Mouse (Mus musculus) liver, adult 2 months (tissue): Measurements from ENCODE around the gene Ccdc148. TPM values are rescaled to one million over a fixed set of nuclear protein-coding genes. Genes with fewer than 3 reads are reported as not detected.

Source experiments
- DNase-seq: peaks from one replicate; pipeline ENCODE4 v3.0.0-alpha.2; 2011; ENCODE audit warnings: low read depth, low spot score; ENCODE audit errors: extremely low read depth
- H3K27ac ChIP-seq: fragments of 200-500 bp; replicated peaks from 2 replicates; pipeline ENCODE4 v1.5.1; 2012; ENCODE audit warnings: low read depth, mild to moderate bottlenecking, control low read depth, inconsistent platforms, low read length; ENCODE audit not compliant: insufficient read depth
- H3K27me3 ChIP-seq: fragments of 200-500 bp; 2 replicates; pipeline ENCODE4 v1.6.1; 2012; ENCODE audit warnings: mild to moderate bottlenecking, moderate library complexity, low read length, inconsistent platforms; ENCODE audit not compliant: control insufficient read depth, insufficient read depth
- H3K36me3 ChIP-seq: fragments of 200-500 bp; 2 replicates; pipeline ENCODE4 v1.6.1; 2012; ENCODE audit warnings: low read length, inconsistent platforms; ENCODE audit not compliant: control insufficient read depth, insufficient read depth
- H3K4me1 ChIP-seq: fragments of 200-500 bp; 2 replicates; pipeline ENCODE4 v1.6.1; 2011; ENCODE audit warnings: low read length; ENCODE audit not compliant: control insufficient read depth, insufficient read depth
- H3K4me3 ChIP-seq: fragments of 200-500 bp; 2 replicates; pipeline ENCODE4 v1.5.1; 2011; ENCODE audit warnings: low read depth, mild to moderate bottlenecking, control low read depth, low read length, moderate library complexity; ENCODE audit not compliant: insufficient read depth
- H3K79me2 ChIP-seq: fragments of 200-500 bp; 2 replicates; pipeline ENCODE4 v1.6.1; 2012; ENCODE audit warnings: inconsistent platforms, mild to moderate bottlenecking, low read length, moderate library complexity; ENCODE audit not compliant: control insufficient read depth, insufficient read depth
- H3K9ac ChIP-seq: fragments of 200-500 bp; 2 replicates; pipeline ENCODE4 v1.6.1; 2012; ENCODE audit warnings: low read depth, mild to moderate bottlenecking, control low read depth, inconsistent platforms, low read length
- CTCF ChIP-seq: fragments of 200-500 bp; IDR thresholded peaks from 2 replicates; pipeline ENCODE4 v1.5.1; 2011; ENCODE audit warnings: low read depth, low read length, control low read depth
- POLR2A ChIP-seq: fragments of 200-500 bp; IDR thresholded peaks from 2 replicates; pipeline ENCODE4 v1.6.1; 2011; ENCODE audit warnings: low read length, control low read depth; ENCODE audit not compliant: insufficient read depth; ENCODE audit errors: extremely low read depth
- WGBS: fragments of 180-500 bp; shearing (Covaris S2); methylation state at CpG from one replicate; pipeline ENCODE4 v1.1.7; 2018; 5-methylcytosine and 5-hydroxymethylcytosine counted together
- polyA plus RNA-seq: library from polyadenylated mRNA; depleted of rRNA; stranded (reverse); fragments of >200 nt; gene quantifications from 2 replicates; pipeline ENCODE4 v1.2.3, GENCODE M21; 2012
- total RNA-seq: library from RNA; depleted of rRNA; stranded (reverse); fragments of >200 nt; gene quantifications from 2 replicates; pipeline ENCODE4 v1.2.3, GENCODE M21; 2014

The Ccdc148 gene
- total and polyA plus RNA-seq, 2 experiments, result 0.05 to 0.92 TPM

DNA sequence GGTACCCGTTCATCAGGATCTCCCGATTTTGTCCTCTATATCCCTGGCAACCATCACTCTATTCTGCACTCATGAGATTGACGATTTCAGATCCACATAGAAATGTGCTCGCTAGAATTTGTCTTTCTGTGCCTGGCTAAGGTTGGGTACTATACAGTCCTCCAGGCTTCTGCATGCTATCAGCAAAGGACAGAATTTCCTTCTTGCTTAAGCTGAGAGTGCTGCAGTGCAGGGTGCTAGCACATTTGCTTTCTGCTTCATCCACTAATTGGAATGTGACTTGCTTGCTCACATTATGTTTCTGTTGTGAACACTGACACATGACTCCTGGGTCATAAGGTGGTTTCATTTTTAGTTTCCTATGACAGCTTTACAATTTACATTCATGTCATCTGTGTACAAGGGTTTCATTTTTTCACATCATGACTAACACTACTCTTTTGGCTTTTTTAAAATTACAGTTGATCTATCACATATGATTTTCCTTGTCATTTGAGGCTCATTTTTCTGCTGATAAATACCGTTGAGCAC is 104.8 kb downstream of the Ccdc148 start:
- H3K4me1 ChIP-seq, result no peaks in the 10 kb centered on the region
- H3K27ac ChIP-seq, result no peak overlapping the region
- H3K79me2 ChIP-seq, result no peaks in the 10 kb centered on the region
- H3K27me3 ChIP-seq, result no peaks in the 10 kb centered on the region
- TF ChIP-seq POLR2A (no peak), CTCF (no peak)
- no peak overlapping the region for H3K4me3 ChIP-seq
- H3K36me3 ChIP-seq, result no peaks in the 10 kb centered on the region
- no peak overlapping the region for H3K9ac ChIP-seq
- WGBS, result 80% methylated on average over 5 of the region's 5 CpGs
- no peak for DNase-seq

DNA sequence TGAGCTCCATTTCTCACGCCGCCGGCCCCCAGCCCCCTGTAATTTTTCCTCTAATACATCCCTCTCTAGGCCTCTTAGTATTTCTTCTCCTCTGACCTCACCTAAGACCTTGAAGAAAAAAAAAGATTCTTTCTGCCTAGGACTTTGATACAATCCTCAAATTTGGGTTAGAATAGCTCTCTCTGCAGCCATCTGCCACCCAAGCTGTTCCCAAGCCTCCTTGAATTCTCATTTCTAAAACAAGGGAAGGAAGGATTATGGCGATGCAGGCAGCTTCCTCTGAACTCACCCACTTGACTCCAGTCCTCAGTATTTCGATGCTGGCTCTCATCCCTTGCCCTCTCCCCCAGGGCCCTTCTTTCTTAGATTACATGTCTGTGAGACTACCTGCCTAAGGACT is 106.1 kb downstream of the Ccdc148 start:
- no peak for TF ChIP-seq CTCF
- no peak for TF ChIP-seq POLR2A
- Histone ChIP-seq H3K27ac (no peak overlapping the region), H3K27me3 (no peaks in the 10 kb centered on the region), H3K4me1 (no peaks in the 10 kb centered on the region), H3K4me3 (no peak overlapping the region), H3K9ac (no peak overlapping the region), H3K79me2 (no peaks in the 10 kb centered on the region), H3K36me3 (no peaks in the 10 kb centered on the region)
- 86% methylated on average over 5 of the region's 5 CpGs for WGBS
- no peak for DNase-seq

DNA sequence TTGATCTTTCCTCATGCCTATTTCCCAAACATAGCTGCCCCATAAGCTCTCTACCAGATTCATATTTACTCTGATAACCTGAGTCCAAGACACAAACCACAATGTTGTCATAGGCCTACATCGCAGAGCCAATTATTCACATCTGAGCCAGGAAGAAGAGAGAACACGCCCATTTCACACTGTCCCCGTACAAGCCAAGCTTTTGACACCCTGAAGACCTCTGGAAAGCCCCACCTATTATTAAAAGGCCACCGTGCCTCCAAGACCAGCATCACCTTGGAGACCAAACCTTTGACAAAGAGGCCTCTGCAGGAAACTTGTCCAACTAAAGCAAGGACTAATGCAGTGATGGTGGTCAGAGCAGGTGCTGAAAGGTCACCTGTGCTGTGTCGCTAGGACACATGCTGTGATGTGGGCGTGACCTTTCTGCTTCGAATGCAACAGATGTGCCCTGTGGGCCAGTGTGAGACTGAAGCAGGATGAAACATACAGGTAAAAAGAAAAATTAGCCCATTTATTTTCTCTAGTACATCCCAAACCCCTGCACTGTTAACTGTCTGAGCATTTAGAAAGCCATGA is 106.9 kb downstream of the Ccdc148 start:
- Histone ChIP-seq H3K36me3 (no peaks in the 10 kb centered on the region), H3K9ac (no peak overlapping the region), H3K27ac (no peak overlapping the region), H3K4me3 (no peak overlapping the region), H3K4me1 (no peaks in the 10 kb centered on the region), H3K79me2 (no peaks in the 10 kb centered on the region), H3K27me3 (no peaks in the 10 kb centered on the region)
- no peak for DNase-seq
- 77% methylated on average over 7 of the region's 7 CpGs for WGBS
- no peak for TF ChIP-seq CTCF
- TF ChIP-seq POLR2A, result no peak

DNA sequence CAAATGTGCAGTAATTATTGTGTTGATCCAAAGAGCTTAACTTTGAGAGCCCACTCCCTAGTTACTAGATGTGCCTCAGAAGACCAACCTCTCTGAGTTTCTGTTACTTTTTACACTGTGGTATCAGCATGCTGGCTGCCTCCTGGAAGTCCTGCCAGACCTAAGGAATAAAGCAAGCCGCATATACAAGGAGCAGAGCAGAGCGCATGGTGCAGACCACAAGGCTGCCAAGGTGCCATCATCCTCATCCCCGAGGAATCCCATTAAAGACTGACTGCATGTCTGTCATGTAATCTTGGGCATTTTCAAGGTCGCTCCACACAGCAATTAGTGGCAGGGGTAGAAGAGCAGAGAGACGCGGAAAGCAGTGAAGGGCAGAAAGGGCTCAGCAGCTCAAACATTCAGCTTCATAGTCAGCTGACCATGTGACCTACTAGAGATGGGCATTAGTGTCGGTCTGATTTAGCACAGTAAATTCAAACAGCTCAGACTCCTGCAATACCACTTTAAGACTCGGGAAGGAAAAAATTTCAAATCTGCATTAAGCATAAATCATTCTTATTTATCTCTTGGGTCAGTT is 110.1 kb downstream of the Ccdc148 start:
- Histone ChIP-seq H3K9ac (no peak overlapping the region), H3K4me1 (no peaks in the 10 kb centered on the region), H3K4me3 (no peak overlapping the region), H3K27me3 (no peaks in the 10 kb centered on the region), H3K36me3 (no peaks in the 10 kb centered on the region), H3K79me2 (no peaks in the 10 kb centered on the region), H3K27ac (no peak overlapping the region)
- DNase-seq, result no peak
- TF ChIP-seq CTCF (no peak), POLR2A (no peak)
- WGBS, result 80% methylated on average over 8 of the region's 8 CpGs

DNA sequence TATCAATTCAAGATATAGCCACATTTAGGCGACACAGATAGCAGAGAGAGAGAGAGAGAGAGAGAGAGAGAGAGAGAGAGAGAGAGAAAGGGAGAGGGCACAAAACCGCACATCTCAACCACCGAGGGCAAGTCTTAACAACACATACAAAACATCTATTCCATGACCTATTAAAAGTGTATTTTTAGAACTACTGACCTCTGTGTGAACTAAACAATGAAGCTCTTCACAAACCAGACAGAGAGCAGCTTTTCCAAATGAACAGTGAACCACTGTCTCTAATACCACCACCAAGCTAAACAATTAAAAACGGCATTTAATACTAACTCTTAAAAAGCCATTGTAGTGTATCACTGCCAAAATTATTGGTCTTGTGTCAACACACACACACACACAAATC is 110.8 kb downstream of the Ccdc148 start:
- WGBS, result 76% methylated on average over 4 of the region's 4 CpGs
- no peaks in the 10 kb centered on the region for H3K79me2 ChIP-seq
- no peaks in the 10 kb centered on the region for H3K36me3 ChIP-seq
- H3K4me1 ChIP-seq, result no peaks in the 10 kb centered on the region
- H3K4me3 ChIP-seq, result no peak overlapping the region
- no peak for DNase-seq
- no peak for TF ChIP-seq POLR2A
- no peak for TF ChIP-seq CTCF
- no peak overlapping the region for H3K9ac ChIP-seq
- H3K27me3 ChIP-seq, result no peaks in the 10 kb centered on the region
- no peak overlapping the region for H3K27ac ChIP-seq

DNA sequence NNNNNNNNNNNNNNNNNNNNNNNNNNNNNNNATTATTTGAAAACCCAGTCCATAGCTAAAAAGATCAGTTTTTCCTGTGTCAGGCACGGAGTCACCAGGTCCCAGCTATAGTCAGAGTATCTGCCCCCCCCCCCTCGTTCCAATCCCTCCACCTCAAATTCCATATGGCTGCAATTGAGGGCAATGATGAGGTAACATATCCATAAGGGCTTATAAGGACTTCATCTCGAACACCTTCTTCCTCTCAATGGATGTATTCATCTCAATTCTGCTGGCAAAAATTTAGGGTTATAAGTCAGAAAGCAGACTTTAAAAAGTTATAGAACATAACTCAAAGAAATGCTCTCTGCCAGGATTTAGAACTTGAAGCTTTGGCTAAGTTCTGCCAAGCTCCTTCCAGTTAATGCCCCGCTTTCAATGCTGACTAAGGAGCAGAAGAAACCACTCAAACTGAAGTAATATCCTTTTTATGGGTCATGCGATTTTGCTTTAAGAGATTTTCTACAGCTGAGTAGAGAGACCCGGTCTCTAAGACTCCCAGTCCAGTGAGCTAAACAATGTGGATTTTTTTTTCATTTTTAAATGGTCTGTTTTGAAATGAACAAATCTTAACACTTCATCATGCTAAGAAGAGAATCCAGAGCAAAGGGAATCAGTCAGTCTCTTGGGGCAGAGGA is 111.6 kb downstream of the Ccdc148 start:
- Histone ChIP-seq H3K4me3 (no peak overlapping the region), H3K27ac (no peak overlapping the region), H3K4me1 (no peaks in the 10 kb centered on the region), H3K9ac (no peak overlapping the region), H3K36me3 (no peaks in the 10 kb centered on the region), H3K79me2 (no peaks in the 10 kb centered on the region), H3K27me3 (no peaks in the 10 kb centered on the region)
- WGBS, result 85% methylated on average over 6 of the region's 6 CpGs
- TF ChIP-seq POLR2A (no peak), CTCF (no peak)
- DNase-seq, result no peak
